Mouse (Mus musculus) kidney, embryonic 14.5 days (tissue): ENCODE data around the gene Lpp. TPM values are rescaled to one million over a fixed set of nuclear protein-coding genes. Genes with fewer than 3 reads are reported as not detected.
A peak's percentile ranks its signal among the peaks of the same experiment; 100 is the strongest.
"Not testable (repeated sequence)": the region's sequence is repeated elsewhere in the genome, so short reads cannot be mapped to it uniquely, and the experiment has no call there.

Experiments
- ATAC-seq: fragments of 200-750 bp; cut with Nextera tagmentation; 2 replicates; pipeline ENCODE4 v1.8.0; 2017; ENCODE audit warnings: moderate number of reproducible peaks, mild to moderate bottlenecking, moderate TSS enrichment, moderate library complexity; ENCODE audit not compliant: low FRiP score, low TSS enrichment
- H3K27ac ChIP-seq: fragments of 300-500 bp; sonication (generic); 2 replicates; pipeline ENCODE4 v1.5.1; 2014; ENCODE audit warnings: low read depth, mild to moderate bottlenecking, low read length, moderate library complexity, mixed read lengths
- H3K27me3 ChIP-seq: fragments of 300-500 bp; sonication (generic); 2 replicates; pipeline ENCODE4 v1.6.1; 2014; ENCODE audit warnings: mild to moderate bottlenecking, low read length; ENCODE audit not compliant: control insufficient read depth, insufficient read depth
- H3K36me3 ChIP-seq: fragments of 300-500 bp; sonication (generic); 2 replicates; pipeline ENCODE4 v1.6.1; 2014; ENCODE audit warnings: low read length, mixed read lengths; ENCODE audit not compliant: control insufficient read depth, insufficient read depth
- H3K4me1 ChIP-seq: fragments of 300-500 bp; sonication (generic); 2 replicates; pipeline ENCODE4 v1.6.1; 2014; ENCODE audit warnings: low read length, mixed read lengths; ENCODE audit not compliant: control insufficient read depth, insufficient read depth
- H3K4me2 ChIP-seq: fragments of 300-500 bp; sonication (generic); replicated peaks from 2 replicates; pipeline ENCODE4 v1.6.1; 2014; ENCODE audit warnings: low read depth, mild to moderate bottlenecking, low read length
- H3K4me3 ChIP-seq: fragments of 300-500 bp; sonication (generic); 2 replicates; pipeline ENCODE4 v1.5.1; 2014; ENCODE audit warnings: mild to moderate bottlenecking, low read length
- H3K9ac ChIP-seq: fragments of 300-500 bp; sonication (generic); 2 replicates; pipeline ENCODE4 v1.6.1; 2014; ENCODE audit warnings: low read depth, mild to moderate bottlenecking, low read length, moderate library complexity
- H3K9me3 ChIP-seq: fragments of 300-500 bp; sonication (generic); 2 replicates; pipeline ENCODE4 v1.6.1; 2016; ENCODE audit warnings: low read length; ENCODE audit not compliant: control insufficient read depth
- WGBS: fragments of 180-500 bp; shearing (Covaris S2); extraction: QIAGEN DNeasy Blood & Tissue Kit; methylation state at CpG from one replicate; pipeline ENCODE4 v1.1.7; 2014; 5-methylcytosine and 5-hydroxymethylcytosine counted together
- polyA plus RNA-seq: library from polyadenylated mRNA; unstranded; fragments of >200 nt; fragmentation: Nextera tagmentation; extraction: Ambion mirVana; gene quantifications from 2 replicates; pipeline ENCODE4 v1.2.1, GENCODE M21; 2014

The Lpp gene
- polyA plus RNA-seq, 1 experiment from 2014 or later = 49.2 TPM

DNA sequence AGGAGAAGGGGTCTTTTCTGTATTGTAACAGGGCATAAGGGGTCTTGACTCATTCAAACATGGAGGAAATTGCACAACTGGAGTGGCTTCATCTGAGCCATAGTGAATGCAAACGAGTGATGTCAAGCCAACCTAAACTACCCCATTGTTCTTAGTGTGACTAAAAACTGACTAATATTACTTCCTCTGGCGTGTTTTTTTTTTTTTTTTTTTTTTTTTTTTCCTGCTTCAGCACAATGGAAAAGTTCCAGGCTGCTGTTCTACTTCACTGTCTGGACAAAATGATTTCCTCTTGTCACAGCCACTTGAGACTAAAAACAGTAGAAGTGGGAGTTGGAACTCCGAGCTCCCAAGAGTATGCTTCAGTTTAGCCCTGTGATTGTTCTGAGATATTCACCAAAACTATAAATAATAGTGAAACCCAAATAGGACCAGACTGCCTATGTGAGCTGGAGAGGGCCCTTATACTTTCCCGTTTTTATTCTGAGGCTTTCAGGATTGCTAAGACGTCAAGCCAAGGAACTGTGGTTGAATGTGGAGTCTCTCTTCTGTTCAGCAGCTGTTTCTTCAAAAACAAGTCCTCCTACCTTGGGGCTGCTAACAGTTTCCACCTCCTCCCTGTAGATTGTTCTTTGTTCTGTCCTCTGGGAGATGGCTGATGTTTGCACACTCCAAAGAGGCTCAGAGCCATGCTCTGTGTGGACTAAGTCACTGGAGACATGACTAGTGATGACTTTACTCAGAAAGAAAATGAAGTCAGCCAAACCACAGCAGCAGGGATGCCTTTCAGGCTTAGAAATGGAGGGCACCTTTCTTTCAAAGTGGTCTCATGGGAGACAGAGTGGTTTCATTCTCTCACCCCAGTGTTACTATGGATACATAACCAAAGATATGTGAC is 617.9 kb downstream of the Lpp start:
- Histone ChIP-seq H3K4me2 (no peak overlapping the region), H3K4me3 (no peak overlapping the region), H3K36me3 (no peaks in the 10 kb centered on the region), H3K4me1 (no peaks in the 10 kb centered on the region), H3K27me3 (no peaks in the 10 kb centered on the region), H3K9ac (no peak overlapping the region), H3K9me3 (no peaks in the 10 kb centered on the region), H3K27ac (no peak overlapping the region)
- WGBS = 61% methylated on average over 5 of the region's 5 CpGs
- no peak for ATAC-seq

DNA sequence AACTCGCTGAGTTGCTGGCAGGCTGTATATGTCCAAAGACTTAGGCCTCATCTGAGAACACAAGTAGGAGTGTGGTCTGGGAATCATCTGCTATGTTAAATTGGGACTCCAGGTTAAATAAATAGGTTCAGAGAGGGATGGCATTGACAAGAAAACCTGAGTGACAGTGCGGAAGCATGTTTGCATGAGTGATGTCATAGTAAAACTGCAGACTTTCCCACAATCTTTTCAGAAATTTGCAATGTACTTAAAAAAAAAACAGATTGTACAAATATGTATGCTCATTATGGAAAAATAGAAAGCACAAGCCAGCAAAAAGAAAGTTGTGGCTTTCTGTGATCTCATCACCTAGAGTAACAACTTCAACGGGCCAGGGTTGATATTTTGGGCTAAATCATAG is 619.6 kb downstream of the Lpp start:
- WGBS = 87% methylated on average over 3 of the region's 3 CpGs
- no peak for ATAC-seq
- Histone ChIP-seq H3K4me2 (no peak overlapping the region), H3K9ac (no peak overlapping the region), H3K9me3 (no peaks in the 10 kb centered on the region), H3K27me3 (no peaks in the 10 kb centered on the region), H3K27ac (no peak overlapping the region), H3K4me3 (no peak overlapping the region), H3K4me1 (no peaks in the 10 kb centered on the region), H3K36me3 (no peaks in the 10 kb centered on the region)

DNA sequence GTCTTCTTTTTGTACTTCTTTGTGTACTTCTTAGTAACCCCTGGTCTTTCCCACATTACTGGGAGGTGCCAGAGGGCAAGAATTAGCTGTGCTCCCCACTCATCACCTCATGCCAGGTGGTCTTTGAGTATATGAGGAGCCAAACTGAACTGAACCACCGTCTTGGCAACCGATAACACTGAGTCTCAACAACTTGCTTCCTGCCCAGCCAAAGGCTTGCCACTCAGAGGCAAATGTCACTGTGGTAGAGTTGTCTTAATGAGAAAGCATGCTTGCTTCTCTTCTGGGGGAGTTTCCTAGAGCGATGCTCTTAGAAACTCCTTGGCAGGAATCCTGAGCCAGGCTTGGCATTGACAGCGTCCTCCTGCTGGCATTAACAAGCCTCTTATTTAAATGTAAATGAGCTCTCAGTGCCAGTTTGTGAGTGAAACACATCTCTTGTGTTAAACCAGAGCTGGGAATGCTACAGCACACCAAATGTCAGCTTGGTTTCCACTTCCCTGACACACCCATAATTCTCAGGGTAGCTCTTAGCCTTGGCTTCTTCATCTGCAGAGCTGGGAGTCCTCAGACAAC is 623.0 kb downstream of the Lpp start:
- 76% methylated on average over 4 of the region's 4 CpGs for WGBS
- no peak for ATAC-seq

DNA sequence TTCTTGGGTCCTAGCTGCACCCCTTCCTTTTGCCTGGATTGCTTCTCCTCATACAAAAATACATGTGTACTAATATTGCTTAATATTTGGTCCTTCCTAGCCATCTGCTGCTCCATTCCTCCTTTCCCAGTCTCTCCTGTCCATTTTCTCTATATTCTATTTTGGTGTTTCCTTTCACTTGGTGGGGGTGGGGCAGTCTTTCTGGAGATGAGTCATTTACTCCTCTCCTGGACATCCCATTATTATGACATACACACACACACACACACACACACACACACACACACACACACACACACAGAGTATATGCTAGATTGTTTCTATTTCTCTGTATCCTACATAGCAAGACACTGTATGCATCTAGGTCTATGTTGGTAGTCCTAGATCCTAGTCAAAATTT is 623.7 kb downstream of the Lpp start:
- Histone ChIP-seq H3K4me3 (no peak overlapping the region), H3K36me3 (no peaks in the 10 kb centered on the region), H3K4me1 (no peaks in the 10 kb centered on the region), H3K27ac (no peak overlapping the region), H3K4me2 (no peak overlapping the region), H3K9me3 (no peaks in the 10 kb centered on the region), H3K9ac (no peak overlapping the region), H3K27me3 (no peaks in the 10 kb centered on the region)
- no peak for ATAC-seq

More for the DNA sequence above, 623.0 kb downstream of the Lpp start:
- no peak overlapping the region for H3K4me3 ChIP-seq
- no peaks in the 10 kb centered on the region for H3K36me3 ChIP-seq
- no peaks in the 10 kb centered on the region for H3K4me1 ChIP-seq
- H3K9ac ChIP-seq = no peak overlapping the region
- H3K9me3 ChIP-seq = no peaks in the 10 kb centered on the region
- H3K4me2 ChIP-seq = no peak overlapping the region
- no peak overlapping the region for H3K27ac ChIP-seq
- H3K27me3 ChIP-seq = no peaks in the 10 kb centered on the region

DNA sequence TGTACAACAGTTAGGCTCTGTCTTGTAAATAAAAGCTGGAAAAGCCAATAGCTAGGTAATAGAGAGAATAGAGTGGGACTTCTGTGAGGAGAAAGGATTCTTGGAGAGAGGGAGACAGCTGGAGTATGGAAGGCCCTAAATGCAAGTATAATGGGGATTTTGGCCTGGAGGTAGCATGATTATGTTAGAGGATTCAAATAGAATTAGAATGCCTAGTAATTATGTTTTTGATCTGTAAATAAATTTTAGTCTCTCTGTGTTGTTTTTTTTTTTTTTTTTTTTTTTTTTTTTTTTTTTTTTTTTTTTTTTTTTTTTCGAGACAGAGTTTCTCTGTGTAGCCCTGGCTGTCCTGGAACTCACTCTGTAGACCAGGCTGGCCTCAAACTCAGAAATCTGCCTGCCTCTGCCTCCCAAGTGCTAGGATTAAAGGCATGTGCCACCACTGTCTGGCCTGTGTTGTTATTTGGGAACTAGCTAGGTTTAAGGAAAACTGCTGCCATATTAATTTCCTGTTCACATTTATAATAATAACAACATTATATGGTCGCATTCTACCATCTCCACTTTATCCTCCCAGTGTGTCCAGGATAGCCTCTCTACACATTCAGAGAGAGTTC is 628.5 kb downstream of the Lpp start:
- not testable (repeated sequence) for H3K4me2 ChIP-seq, ATAC-seq, H3K4me1 ChIP-seq, H3K36me3 ChIP-seq, H3K4me3 ChIP-seq, H3K9ac ChIP-seq, H3K27me3 ChIP-seq, H3K27ac ChIP-seq, H3K9me3 ChIP-seq
- WGBS = 74% methylated on average over 2 of the region's 2 CpGs

DNA sequence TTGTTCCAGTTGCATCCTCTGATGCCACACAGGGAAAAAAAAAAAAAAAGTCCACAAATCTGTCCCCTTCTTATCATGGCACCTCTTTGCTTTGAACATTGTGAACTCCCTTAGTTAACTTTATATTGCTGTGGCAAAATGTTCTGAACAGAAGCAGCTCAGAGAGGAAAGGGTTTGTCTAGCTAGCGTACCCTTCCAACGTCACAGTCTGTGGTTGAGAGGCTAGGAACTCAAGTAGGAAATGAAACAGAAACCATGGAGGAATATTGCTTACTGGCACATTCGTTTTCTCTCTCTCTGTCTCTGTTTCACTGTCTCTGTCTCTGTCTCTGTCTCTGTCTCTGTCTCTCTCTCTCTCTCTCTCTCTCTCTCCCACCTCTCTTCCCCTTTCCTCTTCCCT is 631.3 kb downstream of the Lpp start:
- Histone ChIP-seq H3K4me1 (no peaks in the 10 kb centered on the region), H3K27me3 (no peaks in the 10 kb centered on the region), H3K4me3 (no peak overlapping the region), H3K4me2 (no peak overlapping the region), H3K27ac (no peak overlapping the region), H3K36me3 (no peaks in the 10 kb centered on the region), H3K9ac (no peak overlapping the region), H3K9me3 (no peaks in the 10 kb centered on the region)
- no peak for ATAC-seq
- WGBS = 90% methylated on average over 3 of the region's 3 CpGs

DNA sequence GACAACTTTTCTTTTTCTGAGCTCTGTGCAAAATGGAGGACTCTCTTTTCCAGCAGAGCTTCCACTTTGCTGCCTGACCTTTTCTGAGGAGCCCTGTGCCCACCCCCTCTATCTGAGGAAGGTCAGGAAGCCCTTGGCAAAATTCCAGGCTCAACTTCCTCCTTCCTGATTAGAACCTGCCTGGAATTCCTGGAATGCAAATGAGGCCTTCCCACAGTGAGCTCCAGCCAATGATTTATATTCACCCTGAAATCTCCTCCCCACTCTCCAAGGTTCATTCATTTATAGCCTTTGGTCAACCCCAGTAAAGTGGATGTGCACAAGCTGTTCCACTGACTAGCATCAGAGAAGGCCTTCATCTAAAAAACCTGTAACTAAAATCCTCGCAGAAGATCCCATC is 632.9 kb downstream of the Lpp start:
- H3K27me3 ChIP-seq = no peaks in the 10 kb centered on the region
- H3K4me3 ChIP-seq = no peak overlapping the region
- H3K4me1 ChIP-seq = no peaks in the 10 kb centered on the region
- H3K9ac ChIP-seq = no peak overlapping the region
- ATAC-seq = peak; percentile 91
- H3K4me2 ChIP-seq = no peak overlapping the region
- 15% methylated on average over 1 of the region's 1 CpGs for WGBS
- no peak overlapping the region; the same call in 1 of the 2 replicates for H3K27ac ChIP-seq
- H3K9me3 ChIP-seq = no peaks in the 10 kb centered on the region
- no peaks in the 10 kb centered on the region for H3K36me3 ChIP-seq

DNA sequence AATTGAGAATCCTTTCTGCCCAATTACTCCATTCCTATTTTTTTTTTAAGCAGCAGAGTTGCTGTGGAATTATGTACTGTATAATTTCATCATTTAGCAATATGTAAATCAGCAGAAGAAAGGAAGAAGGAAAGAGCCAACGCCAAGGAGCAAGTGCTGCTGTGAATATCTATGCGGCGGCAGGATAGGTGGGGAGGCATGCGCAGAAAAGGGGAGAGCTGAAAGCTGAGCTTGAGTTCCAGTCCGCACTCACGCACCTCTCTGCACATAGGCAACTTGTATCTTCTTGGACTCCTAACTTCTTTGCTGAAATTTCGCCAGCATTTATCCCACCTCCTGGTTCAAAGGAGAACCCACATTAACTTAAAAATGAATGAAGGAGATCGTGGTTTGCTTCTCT is 636.2 kb downstream of the Lpp start:
- Histone ChIP-seq H3K9me3 (no peaks in the 10 kb centered on the region), H3K4me1 (no peaks in the 10 kb centered on the region), H3K4me3 (no peak overlapping the region), H3K9ac (no peak overlapping the region), H3K4me2 (no peak overlapping the region), H3K27ac (no peak overlapping the region), H3K36me3 (no peaks in the 10 kb centered on the region), H3K27me3 (no peaks in the 10 kb centered on the region)
- 92% methylated on average over 8 of the region's 8 CpGs for WGBS
- ATAC-seq = no peak

DNA sequence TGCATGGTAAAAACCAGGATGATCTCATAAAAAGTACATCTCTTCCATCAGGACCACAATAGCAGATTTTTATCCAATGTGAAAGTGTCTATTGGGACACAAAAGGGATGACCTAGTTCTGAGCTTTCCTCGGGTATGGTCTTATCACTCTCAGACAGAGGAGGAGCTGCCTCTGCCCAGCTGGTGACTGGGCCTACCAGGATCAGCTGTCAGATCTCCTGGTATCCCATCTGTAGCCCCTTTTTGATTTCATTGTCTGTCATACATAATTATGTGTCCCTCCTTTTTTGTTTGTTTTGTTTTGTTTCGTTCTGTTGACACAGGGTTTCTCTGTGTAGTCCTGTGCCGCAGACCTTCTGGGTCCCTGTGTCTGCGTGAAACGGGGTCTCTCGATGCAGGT is 644.1 kb downstream of the Lpp start:
- 83% methylated on average over 6 of the region's 6 CpGs for WGBS
- H3K4me3 ChIP-seq = no peak overlapping the region
- no peaks in the 10 kb centered on the region for H3K36me3 ChIP-seq
- H3K27ac ChIP-seq = no peak overlapping the region
- no peak overlapping the region for H3K4me2 ChIP-seq
- ATAC-seq = no peak
- H3K27me3 ChIP-seq = no peaks in the 10 kb centered on the region
- H3K4me1 ChIP-seq = peaks cover 7% of the 10 kb centered on the region
- H3K9me3 ChIP-seq = no peaks in the 10 kb centered on the region
- H3K9ac ChIP-seq = no peak overlapping the region
